Mouse (Mus musculus) cerebellum, postnatal 14 days (tissue): Measurements from ENCODE around the gene Mageb3.
"Not testable (repeated sequence)": the region's sequence is repeated elsewhere in the genome, so short reads cannot be mapped to it uniquely, and the experiment has no call there.

ENCODE experiments used
- DNase-seq, 2 experiments: peaks; one replicate each; pipeline ENCODE4 v3.0.0; 2021; ENCODE audit warnings: mixed read lengths in 2 of 2

Mageb3 gene

DNA sequence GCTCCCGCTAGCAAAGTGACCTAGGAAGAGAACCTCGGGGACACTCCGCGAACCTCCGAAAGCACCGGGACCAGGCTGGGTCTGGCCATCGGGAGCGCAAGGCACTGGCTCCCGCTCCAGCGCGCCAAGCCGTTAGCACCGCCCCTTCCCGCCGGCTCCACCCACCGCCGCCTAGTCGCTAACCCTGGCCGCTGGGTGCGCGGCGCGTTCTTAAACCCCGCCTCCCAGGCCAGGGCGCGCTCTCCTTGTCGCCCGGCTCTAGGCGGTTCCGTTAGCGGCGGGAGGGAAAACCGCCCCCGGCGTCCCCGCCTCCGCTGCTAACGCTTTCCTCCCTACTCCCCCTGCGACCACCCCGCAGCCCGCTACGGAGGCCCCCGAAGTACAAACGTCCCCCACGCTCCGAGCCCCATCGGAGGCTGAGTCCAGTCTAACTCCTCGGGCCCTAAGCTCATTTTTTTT, at the start of gene Mageb3, which contains the start of gene Ctdspl2:
TSS of gene Mageb3 (minus strand) at position 328 of the 459 bp plus-strand sequence.
TSS of gene Ctdspl2 (plus strand) at position 237 of the 459 bp plus-strand sequence.
- peak; percentile 97 for DNase-seq

DNA sequence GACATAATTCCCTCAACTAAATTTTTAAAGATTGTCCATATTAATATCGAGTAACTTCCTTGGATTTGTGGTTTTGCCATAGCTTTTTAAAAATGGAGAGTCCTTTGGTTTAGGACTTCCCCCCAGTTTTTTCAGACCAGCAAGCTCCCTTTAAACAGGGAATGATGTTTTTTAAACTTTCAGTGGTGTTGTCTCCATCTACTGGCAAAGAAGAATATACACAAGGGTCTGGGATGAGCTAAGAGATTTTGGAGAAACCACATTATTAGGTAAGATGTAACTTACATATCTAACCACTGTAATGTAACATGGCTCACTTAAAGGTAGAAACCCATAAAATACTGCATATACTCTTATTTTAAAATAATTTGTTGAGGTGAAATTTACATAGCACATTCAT, 39.8 kb upstream of the Mageb3 start:
- no peak for DNase-seq

- no peak for DNase-seq
Measured at GRCm38 (mm10) chr2:121957216-121957792, 1.4 kb upstream of the Mageb3 start.

DNA sequence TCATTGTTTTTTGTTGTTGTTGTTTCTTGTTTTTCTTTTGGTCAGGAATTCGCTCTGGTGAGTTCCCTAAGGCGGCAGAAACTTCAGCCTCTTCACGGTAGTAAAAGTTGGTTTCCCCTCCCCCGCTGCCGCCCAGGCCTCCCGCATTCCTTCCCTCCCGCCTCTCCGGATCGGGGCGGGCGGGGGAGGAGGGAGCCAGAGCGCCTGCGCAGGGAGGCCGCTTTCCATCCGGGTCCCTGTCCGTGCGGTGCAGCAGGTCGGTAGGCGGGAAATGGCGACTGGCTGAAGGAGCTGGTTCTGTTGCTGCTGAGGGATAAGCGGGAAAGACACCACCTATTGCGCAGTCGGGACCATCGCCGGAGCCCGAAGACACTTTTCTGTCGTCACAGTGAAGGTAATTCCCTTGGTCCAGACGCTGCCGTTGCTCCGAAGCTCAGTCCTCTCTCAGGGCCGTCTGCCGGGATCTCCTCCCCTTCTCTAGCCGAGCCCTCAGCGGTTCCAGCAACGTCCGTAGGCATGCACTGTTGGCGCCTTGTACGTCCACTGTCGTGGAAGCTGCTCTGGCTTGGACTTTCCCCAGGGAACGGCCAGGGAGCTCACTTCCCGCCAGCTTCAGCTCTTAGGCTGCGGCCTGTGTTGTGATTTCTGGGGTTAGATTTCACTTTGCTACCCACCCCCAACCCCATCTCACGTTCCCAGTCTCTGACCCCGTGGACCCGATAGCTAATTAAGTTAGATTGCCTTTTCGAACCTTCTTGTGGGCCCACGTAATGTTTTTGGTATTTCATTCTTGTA, 529 bp upstream of the Mageb3 start:
- DNase-seq: peak; percentile 98

GRCm38 (mm10) chr2:121954971-121955656, 778 bp downstream of the Mageb3 start:
- DNase-seq: peak; percentile 5 to 8

- no peak for DNase-seq
Measured at GRCm38 (mm10) chr2:121943364-121943763, 12.5 kb downstream of the Mageb3 start.

DNA sequence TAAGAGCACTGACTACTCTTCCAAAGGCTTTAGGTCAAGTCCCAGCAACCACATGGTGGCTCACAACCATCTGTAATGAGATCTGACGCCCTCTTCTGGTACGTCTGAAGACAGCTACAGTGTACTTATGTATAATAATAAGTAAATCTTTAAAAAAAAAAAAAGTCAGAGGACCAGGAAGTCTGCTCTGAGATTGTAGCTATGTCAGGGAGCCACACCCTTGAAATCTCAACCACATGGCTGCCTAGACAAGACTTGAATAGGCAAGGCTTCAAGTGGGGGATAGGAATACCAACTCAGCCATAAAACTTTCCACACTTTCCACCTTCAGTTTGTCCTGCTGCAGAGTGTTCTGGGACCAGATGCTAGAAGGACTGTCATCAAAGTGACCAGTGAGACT, 18.3 kb downstream of the Mageb3 start:
- DNase-seq: not testable (repeated sequence)

- DNase-seq: no peak
Measured at GRCm38 (mm10) chr2:121916047-121916970, 39.6 kb downstream of the Mageb3 start.

- DNase-seq: peak; percentile 14 to 18
Measured at GRCm38 (mm10) chr2:121909975-121910374, 45.9 kb downstream of the Mageb3 start.
